Mouse (Mus musculus): ENCODE data around the gene Fgfr2. TPM values are rescaled to one million over a fixed set of nuclear protein-coding genes. Genes with fewer than 3 reads are reported as not detected.

Gene Fgfr2
- polyA plus RNA-seq, 1 experiment from 2014 or later: 106 TPM

DNA sequence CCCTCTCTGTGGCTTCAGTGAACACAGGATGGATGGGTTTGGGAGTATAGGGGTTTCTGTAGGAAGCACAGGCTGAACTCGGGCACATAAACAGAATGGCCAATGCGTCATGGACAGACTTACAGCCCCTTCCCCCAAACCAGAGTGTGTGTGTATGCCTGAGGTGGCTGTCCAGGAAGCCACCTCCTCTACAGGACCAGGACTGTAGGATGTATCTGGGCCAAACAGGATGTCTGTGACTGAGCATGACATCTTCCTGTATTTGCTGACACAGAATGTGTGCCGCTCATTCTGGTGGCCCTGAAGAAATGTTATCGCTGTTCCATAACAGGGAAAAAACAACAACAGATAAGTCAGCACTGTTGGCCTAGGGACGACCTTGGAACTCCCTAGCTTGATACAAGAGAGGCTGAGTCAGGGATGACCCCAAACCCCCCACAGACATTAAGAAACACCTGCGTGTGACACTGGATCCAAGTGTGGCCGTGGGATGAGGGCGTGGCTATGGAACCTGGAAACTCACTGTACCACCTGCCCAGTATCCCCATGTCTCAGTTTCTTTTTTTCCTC, 687.6 kb downstream of the Fgfr2 start:
- no peak for ATAC-seq (ENCODE audit: low read depth)
- H3K27me3 ChIP-seq (replicated peaks; ENCODE audit: control insufficient read depth, insufficient read depth, low read length): no peaks in the 10 kb centered on the region
- WGBS: 80% methylated on average over 8 of the region's 8 CpGs

DNA sequence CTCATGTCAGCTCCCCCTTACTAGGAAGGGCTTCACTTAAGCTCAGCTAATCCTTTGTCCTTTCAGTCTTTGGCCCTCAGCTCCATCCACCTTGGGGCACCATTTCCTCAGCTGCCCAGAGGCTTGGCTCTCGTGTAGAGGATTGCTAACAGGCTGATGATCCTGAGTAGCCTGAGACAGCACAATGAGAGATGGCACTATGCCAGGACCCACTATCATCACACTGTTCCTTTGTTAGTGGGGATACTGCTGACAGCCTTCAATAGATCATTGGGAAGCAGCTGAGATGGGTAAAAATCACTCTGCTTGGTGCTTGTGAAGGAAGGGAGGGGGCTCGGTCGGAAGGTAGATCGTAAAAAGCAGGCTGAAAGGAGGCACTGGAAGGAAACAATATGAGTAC, 693.8 kb downstream of the Fgfr2 start:
- H3K4me2 ChIP-seq (ENCODE audit: low read depth, low read length): no peak overlapping the region
- H3K27ac ChIP-seq (replicated peaks; ENCODE audit: low read depth, low read length): no peak overlapping the region
- H3K36me3 ChIP-seq (ENCODE audit: control insufficient read depth, insufficient read depth, low read length): no peaks in the 10 kb centered on the region
- no peaks in the 10 kb centered on the region for H3K9me3 ChIP-seq (ENCODE audit: control insufficient read depth, low read length)
- DNase-seq (ENCODE audit: low spot score) (no peak), ATAC-seq (ENCODE audit: low read depth) (no peak)
- H3K4me1 ChIP-seq (ENCODE audit: control insufficient read depth, insufficient read depth, low read length): no peaks in the 10 kb centered on the region
- H3K9ac ChIP-seq (ENCODE audit: low read depth, low read length): no peak overlapping the region
- no peak overlapping the region for H3K4me3 ChIP-seq (ENCODE audit: low read depth, low read length)
- WGBS: 69% methylated on average over 4 of the region's 4 CpGs
- H3K27me3 ChIP-seq (replicated peaks; ENCODE audit: control insufficient read depth, insufficient read depth, low read length): no peaks in the 10 kb centered on the region

More for the DNA sequence above, 687.6 kb downstream of the Fgfr2 start:
- Histone ChIP-seq H3K4me1 (ENCODE audit: control insufficient read depth, insufficient read depth, low read length) (no peaks in the 10 kb centered on the region), H3K9me3 (ENCODE audit: control insufficient read depth, low read length) (no peaks in the 10 kb centered on the region), H3K36me3 (ENCODE audit: control insufficient read depth, insufficient read depth, low read length) (no peaks in the 10 kb centered on the region), H3K4me3 (ENCODE audit: low read depth, low read length) (no peak overlapping the region), H3K4me2 (ENCODE audit: low read depth, low read length) (no peak overlapping the region), H3K9ac (ENCODE audit: low read depth, low read length) (no peak overlapping the region), H3K27ac (replicated peaks; ENCODE audit: low read depth, low read length) (no peak overlapping the region)
- DNase-seq (ENCODE audit: low spot score): no peak

DNA sequence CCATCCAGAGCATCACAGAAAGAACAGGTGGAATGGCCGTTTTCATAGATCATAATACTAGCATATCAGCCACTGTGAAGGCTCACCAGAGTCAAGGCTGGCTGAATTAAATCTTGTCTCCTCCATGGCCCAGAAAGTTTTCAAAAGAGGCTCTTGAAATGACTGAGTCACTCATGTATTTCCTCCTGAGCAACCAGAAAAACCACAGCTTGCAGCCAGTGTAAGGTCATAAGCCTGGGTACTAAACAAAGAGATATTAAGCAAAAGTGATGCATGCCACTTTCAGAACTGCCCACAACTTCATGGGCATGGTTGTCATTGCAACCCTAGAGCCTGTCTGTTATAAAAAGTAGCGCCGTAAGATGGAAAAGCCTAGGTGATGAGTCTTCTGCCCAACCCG, 694.8 kb downstream of the Fgfr2 start:
- ATAC-seq (ENCODE audit: low read depth): no peak

DNA sequence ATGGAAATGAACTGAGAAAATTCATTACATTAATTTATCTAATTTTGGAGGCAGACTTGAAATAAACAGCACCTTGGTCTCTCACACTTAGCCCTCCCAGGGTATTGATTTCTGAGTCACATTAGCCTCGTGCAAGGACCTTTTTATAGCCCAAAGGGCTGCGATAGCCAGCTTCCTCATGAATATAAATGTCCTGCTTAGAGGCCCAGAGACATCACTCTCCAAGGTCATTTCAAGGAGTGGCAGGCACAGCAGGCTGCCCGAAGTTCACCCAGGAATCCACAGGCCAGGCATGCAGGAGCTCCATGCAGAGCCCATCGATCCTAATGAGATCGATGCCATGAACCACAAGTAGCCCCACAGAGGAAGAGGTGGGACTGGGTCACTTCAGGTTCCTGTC, 697.1 kb downstream of the Fgfr2 start:
- Histone ChIP-seq H3K4me3 (ENCODE audit: low read depth, low read length) (no peak overlapping the region), H3K27me3 (replicated peaks; ENCODE audit: control insufficient read depth, insufficient read depth, low read length) (no peaks in the 10 kb centered on the region; the same call in 1 of the 2 replicates), H3K9ac (ENCODE audit: low read depth, low read length) (no peak overlapping the region), H3K9me3 (ENCODE audit: control insufficient read depth, low read length) (no peaks in the 10 kb centered on the region), H3K36me3 (ENCODE audit: control insufficient read depth, insufficient read depth, low read length) (no peaks in the 10 kb centered on the region), H3K4me1 (ENCODE audit: control insufficient read depth, insufficient read depth, low read length) (no peaks in the 10 kb centered on the region), H3K27ac (replicated peaks; ENCODE audit: low read depth, low read length) (no peak overlapping the region), H3K4me2 (ENCODE audit: low read depth, low read length) (no peak overlapping the region)
- WGBS: 75% methylated on average over 5 of the region's 5 CpGs
- no peak for ATAC-seq (ENCODE audit: low read depth)
- no peak for DNase-seq (ENCODE audit: low spot score)

More for the DNA sequence above, 694.8 kb downstream of the Fgfr2 start:
- Histone ChIP-seq H3K27me3 (replicated peaks; ENCODE audit: control insufficient read depth, insufficient read depth, low read length) (no peaks in the 10 kb centered on the region), H3K27ac (replicated peaks; ENCODE audit: low read depth, low read length) (no peak overlapping the region), H3K9me3 (ENCODE audit: control insufficient read depth, low read length) (no peaks in the 10 kb centered on the region), H3K36me3 (ENCODE audit: control insufficient read depth, insufficient read depth, low read length) (no peaks in the 10 kb centered on the region), H3K4me1 (ENCODE audit: control insufficient read depth, insufficient read depth, low read length) (no peaks in the 10 kb centered on the region), H3K4me2 (ENCODE audit: low read depth, low read length) (no peak overlapping the region), H3K9ac (ENCODE audit: low read depth, low read length) (no peak overlapping the region), H3K4me3 (ENCODE audit: low read depth, low read length) (no peak overlapping the region)
- DNase-seq (ENCODE audit: low spot score): no peak
- WGBS: 93% methylated on average over 4 of the region's 4 CpGs

DNA sequence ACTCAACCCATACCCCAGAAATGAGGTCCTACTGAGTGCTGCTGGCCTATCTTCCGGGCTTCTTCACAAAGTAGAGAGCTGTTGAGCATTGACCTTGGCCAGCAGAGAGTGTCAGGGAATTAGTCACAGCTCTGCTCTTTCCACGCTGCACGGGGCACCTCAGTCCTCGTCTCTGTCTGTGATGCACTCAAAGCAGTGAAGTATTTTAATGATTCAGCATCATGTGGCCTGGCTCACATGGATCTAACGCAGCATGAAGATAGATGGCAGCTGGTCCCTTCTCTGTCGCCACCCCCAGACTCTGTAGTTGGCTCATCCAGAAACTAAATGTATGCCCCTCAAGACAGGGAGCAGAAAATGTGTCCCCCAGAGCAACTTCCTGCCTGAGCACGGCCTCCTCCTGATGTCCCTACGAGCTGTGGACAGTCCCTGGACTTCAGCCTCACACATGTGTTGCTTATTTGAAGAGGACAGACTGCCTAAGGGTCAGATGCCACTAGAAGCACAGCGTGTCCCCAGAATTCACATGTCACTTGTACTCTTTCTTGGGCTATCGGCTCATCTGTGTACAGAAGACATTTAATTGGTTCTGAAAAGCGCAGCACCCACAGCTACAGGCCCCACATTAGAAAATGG, 697.7 kb downstream of the Fgfr2 start:
- Histone ChIP-seq H3K4me1 (ENCODE audit: control insufficient read depth, insufficient read depth, low read length) (no peaks in the 10 kb centered on the region), H3K27me3 (replicated peaks; ENCODE audit: control insufficient read depth, insufficient read depth, low read length) (no peaks in the 10 kb centered on the region; the same call in 1 of the 2 replicates), H3K27ac (replicated peaks; ENCODE audit: low read depth, low read length) (no peak overlapping the region), H3K9ac (ENCODE audit: low read depth, low read length) (no peak overlapping the region), H3K9me3 (ENCODE audit: control insufficient read depth, low read length) (no peaks in the 10 kb centered on the region), H3K36me3 (ENCODE audit: control insufficient read depth, insufficient read depth, low read length) (no peaks in the 10 kb centered on the region), H3K4me2 (ENCODE audit: low read depth, low read length) (no peak overlapping the region), H3K4me3 (ENCODE audit: low read depth, low read length) (no peak overlapping the region)
- 52% methylated on average over 11 of the region's 11 CpGs for WGBS
- ATAC-seq (ENCODE audit: low read depth): no peak
- DNase-seq (ENCODE audit: low spot score): no peak

DNA sequence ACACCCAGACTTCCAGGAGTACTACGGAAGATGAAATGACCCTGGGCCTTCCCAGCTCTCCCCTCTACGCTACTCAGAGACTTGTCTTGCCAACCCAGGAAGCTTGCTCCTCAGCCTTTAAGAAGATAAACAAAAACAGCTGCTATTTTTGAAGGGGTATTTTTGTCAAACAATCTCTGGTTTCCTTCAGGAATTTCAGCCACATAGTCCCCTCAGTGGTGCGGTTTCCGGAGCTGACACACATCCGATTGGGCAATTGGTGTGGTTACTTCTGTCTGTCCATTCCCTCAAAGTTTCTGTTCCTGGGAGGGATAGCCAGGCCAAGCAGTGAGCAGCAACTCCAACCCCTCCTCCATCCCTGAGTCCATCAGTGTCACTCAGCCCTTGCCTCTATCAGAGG, 699.6 kb downstream of the Fgfr2 start:
- Histone ChIP-seq H3K9me3 (ENCODE audit: control insufficient read depth, low read length) (no peaks in the 10 kb centered on the region), H3K36me3 (ENCODE audit: control insufficient read depth, insufficient read depth, low read length) (no peaks in the 10 kb centered on the region), H3K27ac (replicated peaks; ENCODE audit: low read depth, low read length) (no peak overlapping the region), H3K4me3 (ENCODE audit: low read depth, low read length) (no peak overlapping the region), H3K9ac (ENCODE audit: low read depth, low read length) (no peak overlapping the region), H3K27me3 (replicated peaks; ENCODE audit: control insufficient read depth, insufficient read depth, low read length) (no peaks in the 10 kb centered on the region; the same call in 1 of the 2 replicates), H3K4me1 (ENCODE audit: control insufficient read depth, insufficient read depth, low read length) (no peaks in the 10 kb centered on the region), H3K4me2 (ENCODE audit: low read depth, low read length) (no peak overlapping the region)
- ATAC-seq (ENCODE audit: low read depth): no peak
- 51% methylated on average over 5 of the region's 5 CpGs for WGBS
- DNase-seq (ENCODE audit: low spot score): peak; percentile 39

DNA sequence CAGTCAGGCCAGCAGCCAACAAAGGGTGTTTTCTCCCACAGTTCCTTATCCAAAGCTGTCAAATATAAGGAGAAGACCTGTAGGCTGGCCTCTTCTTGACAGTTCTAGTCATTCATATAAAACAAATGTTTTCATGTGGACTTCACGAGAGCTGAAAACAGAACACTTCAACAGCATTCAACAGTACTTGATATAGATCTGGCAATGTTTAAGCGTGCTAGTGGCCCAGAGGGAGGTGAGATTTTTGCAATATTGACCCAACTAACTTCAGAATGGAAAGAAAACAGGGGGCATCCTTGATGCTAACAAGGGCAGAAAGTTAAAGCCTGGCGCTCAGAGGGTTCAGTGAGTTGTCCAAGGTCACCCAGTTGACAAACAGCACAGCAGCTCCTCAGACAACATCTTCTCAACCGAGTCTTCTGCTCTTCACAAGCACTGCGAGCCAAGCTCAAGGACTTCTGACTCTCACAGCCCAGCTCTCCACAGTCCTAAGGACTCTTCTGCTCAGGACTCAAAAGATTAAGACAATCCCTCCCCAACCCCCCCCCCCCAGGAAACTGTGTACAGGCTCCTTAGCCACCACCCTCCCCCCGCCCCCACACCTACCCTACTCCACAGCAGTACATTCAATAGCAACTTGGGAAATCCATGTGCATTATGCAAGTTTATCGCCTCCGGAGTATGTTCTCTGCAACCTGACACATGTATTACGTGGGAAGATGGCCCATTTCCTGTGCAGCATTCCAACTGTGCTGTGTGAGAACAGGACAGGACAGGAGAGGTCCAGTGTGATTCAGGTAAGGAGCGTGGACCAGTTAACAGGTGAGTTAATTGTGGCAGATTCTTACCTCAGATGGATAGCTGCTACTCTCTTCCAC, 703.5 kb downstream of the Fgfr2 start:
- Histone ChIP-seq H3K36me3 (ENCODE audit: control insufficient read depth, insufficient read depth, low read length) (no peaks in the 10 kb centered on the region), H3K4me1 (ENCODE audit: control insufficient read depth, insufficient read depth, low read length) (no peaks in the 10 kb centered on the region), H3K4me3 (ENCODE audit: low read depth, low read length) (no peak overlapping the region), H3K27ac (replicated peaks; ENCODE audit: low read depth, low read length) (no peak overlapping the region), H3K9me3 (ENCODE audit: control insufficient read depth, low read length) (no peaks in the 10 kb centered on the region), H3K27me3 (replicated peaks; ENCODE audit: control insufficient read depth, insufficient read depth, low read length) (no peaks in the 10 kb centered on the region; the same call in 1 of the 2 replicates), H3K4me2 (ENCODE audit: low read depth, low read length) (no peak overlapping the region), H3K9ac (ENCODE audit: low read depth, low read length) (no peak overlapping the region)
- ATAC-seq (ENCODE audit: low read depth) (no peak), DNase-seq (ENCODE audit: low spot score) (no peak)
- WGBS: 85% methylated on average over 10 of the region's 10 CpGs

DNA sequence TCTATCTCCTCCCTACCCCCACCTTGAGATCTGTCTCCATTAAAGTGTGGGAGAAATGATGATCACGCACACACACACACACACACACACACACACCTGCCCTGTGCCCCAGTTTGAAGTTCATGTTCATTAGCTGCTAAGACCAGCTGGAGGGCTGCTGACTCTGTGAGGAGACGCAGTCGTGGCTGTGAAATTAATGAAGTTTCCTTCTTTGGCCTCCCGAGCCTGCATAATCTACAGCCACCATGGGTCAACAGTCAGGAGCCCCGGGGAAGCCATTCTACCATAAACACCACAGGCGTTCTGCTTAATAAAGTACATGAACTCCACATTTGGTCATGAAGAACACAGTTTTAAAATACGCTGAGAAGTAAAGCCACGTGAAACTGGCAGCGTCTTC, 706.3 kb downstream of the Fgfr2 start:
- WGBS: 66% methylated on average over 9 of the region's 9 CpGs
- ATAC-seq (ENCODE audit: low read depth) (no peak), DNase-seq (ENCODE audit: low spot score) (no peak)
- no peaks in the 10 kb centered on the region for H3K9me3 ChIP-seq (ENCODE audit: control insufficient read depth, low read length)
- no peak overlapping the region for H3K27ac ChIP-seq (replicated peaks; ENCODE audit: low read depth, low read length)
- H3K9ac ChIP-seq (ENCODE audit: low read depth, low read length): no peak overlapping the region
- H3K27me3 ChIP-seq (replicated peaks; ENCODE audit: control insufficient read depth, insufficient read depth, low read length): no peaks in the 10 kb centered on the region; the same call in 1 of the 2 replicates
- H3K36me3 ChIP-seq (ENCODE audit: control insufficient read depth, insufficient read depth, low read length): no peaks in the 10 kb centered on the region
- H3K4me2 ChIP-seq (ENCODE audit: low read depth, low read length): no peak overlapping the region
- H3K4me3 ChIP-seq (ENCODE audit: low read depth, low read length): no peak overlapping the region
- no peaks in the 10 kb centered on the region for H3K4me1 ChIP-seq (ENCODE audit: control insufficient read depth, insufficient read depth, low read length)
